Mouse (Mus musculus) MEL (cell line): ENCODE results near the gene Rnf148. TPM values are rescaled to one million over a fixed set of nuclear protein-coding genes. Genes with fewer than 3 reads are reported as not detected.

Source experiments
- DNase-seq: peaks from one replicate; pipeline ENCODE4 v3.0.0; 2011; ENCODE audit warnings: low read depth, low spot score
- H3K27ac ChIP-seq: 2 replicates; pipeline ENCODE4 v1.5.1; 2012; ENCODE audit warnings: low read depth, mild to moderate bottlenecking, control low read depth, low read length, moderate library complexity; ENCODE audit not compliant: control insufficient read depth
- H3K27me3 ChIP-seq, 2 experiments: fragments of 150-350 bp in 1 of 2; sonication (generic) in 1 of 2; 2 replicates each; pipeline ENCODE4 v1.6.1; 2012; ENCODE audit warnings: low read length in 2 of 2, mild to moderate bottlenecking in 2 of 2, improper control_type of control experiment in 1 of 2, moderate library complexity in 1 of 2; ENCODE audit not compliant: insufficient read depth in 2 of 2, control insufficient read depth in 1 of 2
- H3K36me3 ChIP-seq, 2 experiments: 2 replicates each; pipeline ENCODE4 v1.6.1; 2012 to 2014; ENCODE audit warnings: low read length in 2 of 2, improper control_type of control experiment in 1 of 2, inconsistent platforms in 1 of 2, mild to moderate bottlenecking in 1 of 2; ENCODE audit not compliant: insufficient read depth in 2 of 2, control insufficient read depth in 1 of 2
- H3K4me1 ChIP-seq, 2 experiments: fragments of 150-350 bp in 1 of 2; sonication (generic) in 1 of 2; 2 replicates each; pipeline ENCODE4 v1.6.1; 2012; ENCODE audit warnings: low read length in 2 of 2, improper control_type of control experiment in 1 of 2, mild to moderate bottlenecking in 1 of 2; ENCODE audit not compliant: insufficient read depth in 2 of 2, control insufficient read depth in 1 of 2
- H3K4me3 ChIP-seq, 2 experiments: fragments of 150-350 bp in 1 of 2; sonication (generic) in 1 of 2; 2 replicates each; pipeline ENCODE4 v1.5.1; 2012; ENCODE audit warnings: low read depth in 2 of 2, low read length in 2 of 2, mild to moderate bottlenecking in 2 of 2, moderate library complexity in 2 of 2, control low read depth in 1 of 2, improper control_type of control experiment in 1 of 2; ENCODE audit not compliant: control insufficient read depth in 1 of 2, insufficient read depth in 1 of 2
- H3K79me2 ChIP-seq: 2 replicates; pipeline ENCODE4 v1.6.1; 2012; ENCODE audit warnings: mild to moderate bottlenecking, low read length, moderate library complexity; ENCODE audit not compliant: control insufficient read depth, poor library complexity, insufficient read depth
- H3K9ac ChIP-seq: 2 replicates; pipeline ENCODE4 v1.6.1; 2012; ENCODE audit warnings: low read depth, mild to moderate bottlenecking, control low read depth, low read length, moderate library complexity; ENCODE audit not compliant: control insufficient read depth, poor library complexity, severe bottlenecking
- H3K9me3 ChIP-seq: fragments of 150-350 bp; sonication (generic); replicated peaks from 2 replicates; pipeline ENCODE4 v1.6.1; 2012; ENCODE audit warnings: mild to moderate bottlenecking, low read length, improper control_type of control experiment, moderate library complexity; ENCODE audit not compliant: insufficient read depth
- EP300 ChIP-seq, 2 experiments: IDR thresholded peaks; 2 replicates each; pipeline ENCODE4 v1.6.1; 2011; ENCODE audit warnings: improper control_type of control experiment in 2 of 2, low read length in 2 of 2, low read depth in 1 of 2, mild to moderate bottlenecking in 1 of 2
- HCFC1 ChIP-seq: IDR thresholded peaks from 2 replicates; pipeline ENCODE4 v1.6.1; 2012; ENCODE audit warnings: low read depth, mild to moderate bottlenecking, inconsistent platforms, low read length, improper control_type of control experiment, moderate library complexity
- MAFK ChIP-seq: IDR thresholded peaks from 2 replicates; pipeline ENCODE4 v1.6.1; 2011; ENCODE audit warnings: low read depth, mild to moderate bottlenecking, low read length, improper control_type of control experiment, borderline replicate concordance
- MAZ ChIP-seq: IDR thresholded peaks from 2 replicates; pipeline ENCODE4 v1.6.1; 2012; ENCODE audit warnings: low read depth, mild to moderate bottlenecking, inconsistent platforms, low read length, improper control_type of control experiment
- MEF2A ChIP-seq: IDR thresholded peaks from 2 replicates; pipeline ENCODE4 v1.6.1; 2014; ENCODE audit warnings: low read depth, mild to moderate bottlenecking, inconsistent platforms, low read length, improper control_type of control experiment; ENCODE audit not compliant: poor library complexity, insufficient replicate concordance, severe bottlenecking; ENCODE audit errors: extremely low read depth
- POLR2A ChIP-seq, 2 experiments: IDR thresholded peaks; 2 replicates each; pipeline ENCODE4 v1.6.1; 2011 to 2012; ENCODE audit warnings: low read length in 2 of 2, mild to moderate bottlenecking in 2 of 2, control low read depth in 1 of 2, improper control_type of control experiment in 1 of 2, low read depth in 1 of 2, moderate library complexity in 1 of 2; ENCODE audit not compliant: control insufficient read depth in 1 of 2, insufficient read depth in 1 of 2, poor library complexity in 1 of 2
- POLR2AphosphoS2 ChIP-seq: IDR thresholded peaks from 2 replicates; pipeline ENCODE4 v1.6.1; 2011; ENCODE audit warnings: low read length, improper control_type of control experiment
- POLR2AphosphoS5 ChIP-seq: IDR thresholded peaks from 2 replicates; pipeline ENCODE4 v1.6.1; 2012; ENCODE audit warnings: low read depth, borderline replicate concordance, mild to moderate bottlenecking, inconsistent platforms, low read length, moderate library complexity, mixed read lengths
- RAD21 ChIP-seq: IDR thresholded peaks from 2 replicates; pipeline ENCODE4 v1.6.1; 2011; ENCODE audit warnings: mild to moderate bottlenecking, low read depth, low read length, improper control_type of control experiment
- RCOR1 ChIP-seq: IDR thresholded peaks from 2 replicates; pipeline ENCODE4 v1.6.1; 2012; ENCODE audit warnings: low read depth, mild to moderate bottlenecking, inconsistent platforms, low read length, improper control_type of control experiment
- SIN3A ChIP-seq: IDR thresholded peaks from 2 replicates; pipeline ENCODE4 v1.6.1; 2012; ENCODE audit warnings: low read length, improper control_type of control experiment, inconsistent platforms
- TBP ChIP-seq: IDR thresholded peaks from 2 replicates; pipeline ENCODE4 v1.8.0; 2011; ENCODE audit warnings: low read depth, low read length, improper control_type of control experiment
- TCF12 ChIP-seq: IDR thresholded peaks from 2 replicates; pipeline ENCODE4 v1.6.1; 2014; ENCODE audit warnings: low read depth, mild to moderate bottlenecking, inconsistent platforms, low read length, improper control_type of control experiment, moderate library complexity
- ZC3H11A ChIP-seq: IDR thresholded peaks from 2 replicates; pipeline ENCODE4 v1.6.1; 2012; ENCODE audit warnings: low read depth, mild to moderate bottlenecking, inconsistent platforms, low read length, improper control_type of control experiment
- ZKSCAN1 ChIP-seq: IDR thresholded peaks from 2 replicates; pipeline ENCODE4 v1.6.1; 2012; ENCODE audit warnings: low read depth, mild to moderate bottlenecking, inconsistent platforms, low read length, improper control_type of control experiment, moderate library complexity
- ZMIZ1 ChIP-seq: IDR thresholded peaks from 2 replicates; pipeline ENCODE4 v1.6.1; 2012; ENCODE audit warnings: low read depth, mild to moderate bottlenecking, inconsistent platforms, low read length, improper control_type of control experiment, moderate library complexity
- ZNF384 ChIP-seq: IDR thresholded peaks from 2 replicates; pipeline ENCODE4 v1.6.1; 2012; ENCODE audit warnings: low read depth, mild to moderate bottlenecking, inconsistent platforms, low read length, improper control_type of control experiment
- polyA plus RNA-seq, 2 experiments: library from polyadenylated mRNA; stranded (reverse) in 1 of 2; unstranded in 1 of 2; fragments of >175 nt in 1 of 2; fragments of >200 nt in 1 of 2; gene quantifications; 2 replicates each; pipeline versions ENCODE4 v1.2.1 to v1.2.4; 2012; ENCODE audit warnings: low replicate concordance in 2 of 2, low read depth in 1 of 2; ENCODE audit not compliant: insufficient read length in 2 of 2, insufficient read depth in 1 of 2, missing spikeins in 1 of 2
- total RNA-seq: library from RNA; depleted of rRNA; stranded (reverse); fragments of 300-350 nt; gene quantifications from 2 replicates; pipeline ENCODE4 v1.2.3, GENCODE M21; 2012

Rnf148 gene
- total and polyA plus RNA-seq, 3 experiments, result not detected

- Histone ChIP-seq H3K4me3 (no peak overlapping the region), H3K36me3 (no peaks in the 10 kb centered on the region), H3K9ac (no peak overlapping the region), H3K79me2 (no peaks in the 10 kb centered on the region), H3K4me1 (no peaks in the 10 kb centered on the region), H3K27me3 (no peaks in the 10 kb centered on the region), H3K9me3 (no peaks in the 10 kb centered on the region), H3K27ac (no peak overlapping the region)
- TF ChIP-seq HCFC1, result no peak
- TF ChIP-seq ZKSCAN1, result no peak
- no peak for TF ChIP-seq EP300 (IDR thresholded peaks at IDR 0.05; ENCODE audit: low read depth in 1 of 2, low read length in 2 of 2)
- no peak for TF ChIP-seq MAFK
- no peak for TF ChIP-seq MAZ
- TF ChIP-seq RCOR1, result no peak
- no peak for TF ChIP-seq POLR2AphosphoS2
- TF ChIP-seq TCF12, result no peak
- no peak for TF ChIP-seq ZNF384
- no peak for DNase-seq
These were observed 23.2 kb upstream of the Rnf148 start for GRCm38 (mm10) chr6:23678172-23678571.

GRCm38 (mm10) chr6:23650205-23650604 is 4.7 kb downstream of the Rnf148 start, which contains the start of gene Rnf133:
Gene Rnf133 (minus strand): TSS chr6:23650305.
- H3K36me3 ChIP-seq, result no peaks in the 10 kb centered on the region
- H3K4me3 ChIP-seq, result no peak within 1 kb of the TSS
- no peak for TF ChIP-seq POLR2AphosphoS5
- TF ChIP-seq MEF2A, result no peak
- no peak for TF ChIP-seq ZC3H11A
- TF ChIP-seq POLR2AphosphoS2, result no peak
- no peak for TF ChIP-seq POLR2A (IDR thresholded peaks at IDR 0.05; ENCODE audit: control insufficient read depth in 1 of 2, insufficient read depth in 1 of 2, low read depth in 1 of 2, low read length in 2 of 2, poor library complexity in 1 of 2)
- no peak for TF ChIP-seq RAD21
- TF ChIP-seq TBP, result no peak
- no peak for TF ChIP-seq SIN3A
- no peak for TF ChIP-seq ZMIZ1
- TF ChIP-seq, all 39 proteins: peak for 0
- Histone ChIP-seq H3K27me3 (no peaks in the 10 kb centered on the region), H3K4me1 (no peaks in the 10 kb centered on the region), H3K9me3 (no peaks in the 10 kb centered on the region), H3K27ac (no peak within 1 kb of the TSS), H3K9ac (no peak within 1 kb of the TSS), H3K79me2 (no peaks in the 10 kb centered on the region)
- DNase-seq, result no peak

- no peak for DNase-seq
- no peaks in the 10 kb centered on the region for H3K9me3 ChIP-seq
- no peaks in the 10 kb centered on the region for H3K27me3 ChIP-seq
- no peak overlapping the region for H3K4me3 ChIP-seq
- TF ChIP-seq ZKSCAN1, result no peak
- no peak overlapping the region for H3K27ac ChIP-seq
- no peak overlapping the region for H3K9ac ChIP-seq
- no peaks in the 10 kb centered on the region for H3K36me3 ChIP-seq
- no peaks in the 10 kb centered on the region for H3K79me2 ChIP-seq
- H3K4me1 ChIP-seq, result no peaks in the 10 kb centered on the region
These were observed 6.2 kb downstream of the Rnf148 start for GRCm38 (mm10) chr6:23648732-23649131.
